Mouse (Mus musculus) stomach, embryonic 16.5 days (tissue): ENCODE measurements around the gene Arhgef28. TPM values are rescaled to one million over a fixed set of nuclear protein-coding genes. Genes with fewer than 3 reads are reported as not detected.

Source experiments
- ATAC-seq: fragments of 200-750 bp; cut with Nextera tagmentation; 2 replicates; pipeline ENCODE4 v1.8.0; 2017; ENCODE audit warnings: moderate number of reproducible peaks, moderate TSS enrichment; ENCODE audit not compliant: insufficient read depth, low FRiP score
- H3K27ac ChIP-seq: fragments of 300-500 bp; sonication (generic); 2 replicates; pipeline ENCODE4 v1.5.1; 2014; ENCODE audit warnings: low read length
- H3K27me3 ChIP-seq: fragments of 300-500 bp; sonication (generic); 2 replicates; pipeline ENCODE4 v1.6.1; 2014; ENCODE audit warnings: low read length, control low read depth, mixed read lengths; ENCODE audit not compliant: control insufficient read depth, insufficient read depth
- H3K36me3 ChIP-seq: fragments of 300-500 bp; sonication (generic); 2 replicates; pipeline ENCODE4 v1.6.1; 2014; ENCODE audit warnings: low read length; ENCODE audit not compliant: control insufficient read depth, insufficient read depth
- H3K4me1 ChIP-seq: fragments of 300-500 bp; sonication (generic); 2 replicates; pipeline ENCODE4 v1.6.1; 2014; ENCODE audit warnings: low read length, control low read depth, mixed read lengths; ENCODE audit not compliant: control insufficient read depth, insufficient read depth
- H3K4me2 ChIP-seq: fragments of 300-500 bp; sonication (generic); 2 replicates; pipeline ENCODE4 v1.6.1; 2014; ENCODE audit warnings: low read depth, low read length, mixed read lengths
- H3K4me3 ChIP-seq: fragments of 300-500 bp; sonication (generic); replicated peaks from 2 replicates; pipeline ENCODE4 v1.5.1; 2014; ENCODE audit warnings: mild to moderate bottlenecking, low read length
- H3K9ac ChIP-seq: fragments of 300-500 bp; sonication (generic); 2 replicates; pipeline ENCODE4 v1.6.1; 2014; ENCODE audit warnings: low read length
- H3K9me3 ChIP-seq: fragments of 300-500 bp; sonication (generic); replicated peaks from 2 replicates; pipeline ENCODE4 v1.6.1; 2016; ENCODE audit warnings: low read length, control low read depth; ENCODE audit not compliant: control insufficient read depth
- WGBS: fragments of 180-500 bp; shearing (Covaris S2); extraction: QIAGEN DNeasy Blood & Tissue Kit; methylation state at CpG from one replicate; pipeline ENCODE4 v1.1.7; 2014; 5-methylcytosine and 5-hydroxymethylcytosine counted together
- polyA plus RNA-seq: library from polyadenylated mRNA; unstranded; fragments of >200 nt; fragmentation: Nextera tagmentation; extraction: Ambion mirVana; gene quantifications from 2 replicates; pipeline ENCODE4 v1.2.1, GENCODE M21; 2015

The Arhgef28 gene
- polyA plus RNA-seq, 1 experiment from 2014 or later: 26.6 TPM

DNA sequence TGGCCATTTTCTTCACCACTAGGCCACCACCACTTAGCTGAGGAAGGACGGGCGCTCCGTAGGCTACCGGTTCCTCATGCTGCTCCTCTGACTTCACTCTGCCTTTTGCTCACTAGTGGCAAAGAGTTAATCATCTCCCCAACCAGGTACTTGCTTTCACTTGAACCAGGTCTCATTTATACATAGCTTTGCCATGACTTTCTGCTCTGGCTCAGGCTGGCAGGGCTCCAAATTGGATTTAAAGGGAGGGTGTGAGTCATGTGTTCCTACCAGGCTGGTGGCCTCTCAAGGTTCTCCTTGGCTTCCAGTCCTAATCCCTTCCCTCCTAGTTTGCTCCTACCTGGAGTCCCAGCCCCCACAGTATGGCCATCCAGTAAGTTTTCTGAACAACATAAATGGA lies 192.5 kb downstream of the Arhgef28 start:
- ATAC-seq: peak; percentile 60
- WGBS: 80% methylated on average over 4 of the region's 4 CpGs
- no peak overlapping the region for H3K4me2 ChIP-seq

DNA sequence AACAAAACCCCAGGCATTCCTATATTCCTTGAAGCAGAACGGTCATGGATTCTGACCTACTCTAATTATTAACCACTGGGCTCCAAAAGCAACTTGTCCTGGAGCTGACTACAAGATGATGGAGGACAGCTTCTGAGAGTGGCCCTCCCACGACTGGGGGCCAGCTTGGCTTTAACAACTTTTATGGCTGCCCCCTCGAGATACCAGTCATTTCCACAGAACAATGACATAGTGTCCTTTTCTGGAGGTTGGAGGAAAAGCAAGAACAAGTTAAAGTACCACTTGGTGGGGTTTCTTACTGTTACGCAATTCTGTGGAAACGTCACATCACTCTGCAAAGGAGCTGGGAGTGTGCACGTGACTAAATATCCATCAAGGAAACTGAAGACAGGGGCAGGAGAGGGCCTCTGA lies 194.3 kb downstream of the Arhgef28 start:
- no peaks in the 10 kb centered on the region for H3K9me3 ChIP-seq
- H3K27ac ChIP-seq: no peak overlapping the region
- peaks cover 14% of the 10 kb centered on the region for H3K4me1 ChIP-seq
- no peaks in the 10 kb centered on the region for H3K27me3 ChIP-seq
- H3K36me3 ChIP-seq: no peaks in the 10 kb centered on the region
- WGBS: 49% methylated on average over 6 of the region's 6 CpGs
- H3K9ac ChIP-seq: no peak overlapping the region
- H3K4me3 ChIP-seq: no peak overlapping the region
- H3K4me2 ChIP-seq: no peak overlapping the region
- ATAC-seq: no peak

More for the DNA sequence above, 192.5 kb downstream of the Arhgef28 start:
- Histone ChIP-seq H3K4me1 (peaks cover 16% of the 10 kb centered on the region), H3K9me3 (no peaks in the 10 kb centered on the region), H3K9ac (no peak overlapping the region), H3K4me3 (no peak overlapping the region), H3K36me3 (no peaks in the 10 kb centered on the region), H3K27ac (peak overlapping the region; percentile 72), H3K27me3 (no peaks in the 10 kb centered on the region)

DNA sequence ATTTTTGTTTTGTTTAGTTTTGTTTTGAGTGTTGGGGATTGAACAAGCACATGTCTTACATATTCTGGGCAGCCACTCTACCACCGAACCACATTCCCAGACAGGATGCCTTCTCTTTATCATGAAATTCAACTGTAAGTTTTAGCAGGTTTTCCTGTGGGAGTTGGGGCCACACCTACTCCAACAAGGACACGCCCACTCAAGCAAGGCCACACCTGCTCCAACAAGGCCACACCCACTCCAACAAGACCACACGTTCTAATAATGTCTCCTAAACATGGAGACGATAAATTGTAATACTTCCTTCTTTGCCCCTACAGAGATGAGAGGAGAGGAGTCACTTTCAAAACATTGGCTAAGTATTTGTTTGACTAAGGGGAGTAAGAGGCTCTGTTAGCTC lies 197.2 kb downstream of the Arhgef28 start:
- no peaks in the 10 kb centered on the region for H3K27me3 ChIP-seq
- WGBS: 50% methylated on average over 4 of the region's 4 CpGs
- no peaks in the 10 kb centered on the region for H3K9me3 ChIP-seq
- no peaks in the 10 kb centered on the region for H3K36me3 ChIP-seq
- no peak for ATAC-seq
- no peak overlapping the region for H3K4me2 ChIP-seq
- H3K4me3 ChIP-seq: no peak overlapping the region
- peaks cover 6% of the 10 kb centered on the region for H3K4me1 ChIP-seq
- no peak overlapping the region for H3K9ac ChIP-seq
- H3K27ac ChIP-seq: peak overlapping the region; percentile 79

DNA sequence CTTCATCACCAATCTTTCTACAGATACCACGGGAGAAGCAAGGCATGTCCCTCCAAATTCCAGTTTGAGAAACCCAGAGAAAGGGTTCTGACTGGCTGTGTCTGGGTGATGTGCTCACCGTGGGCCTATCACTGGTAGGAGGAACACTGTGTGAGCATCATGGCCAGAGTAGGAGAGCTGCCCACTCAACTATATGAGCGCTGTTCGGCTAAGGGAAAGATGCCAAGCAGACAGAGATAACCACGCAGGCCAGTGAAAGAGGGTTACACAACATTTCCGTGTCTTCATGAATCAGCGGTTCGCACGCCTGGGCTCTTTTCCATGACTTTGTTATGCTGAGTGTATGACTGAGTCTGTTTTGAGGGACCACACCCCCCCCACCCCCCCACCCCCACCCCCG lies 197.7 kb downstream of the Arhgef28 start:
- ATAC-seq: no peak
- peaks cover 6% of the 10 kb centered on the region for H3K4me1 ChIP-seq
- no peak overlapping the region; the same call in 1 of the 2 replicates for H3K27ac ChIP-seq
- no peak overlapping the region for H3K4me2 ChIP-seq
- H3K36me3 ChIP-seq: no peaks in the 10 kb centered on the region
- no peaks in the 10 kb centered on the region for H3K27me3 ChIP-seq
- H3K9ac ChIP-seq: no peak overlapping the region
- no peaks in the 10 kb centered on the region for H3K9me3 ChIP-seq
- 86% methylated on average over 10 of the region's 10 CpGs for WGBS
- H3K4me3 ChIP-seq: no peak overlapping the region

DNA sequence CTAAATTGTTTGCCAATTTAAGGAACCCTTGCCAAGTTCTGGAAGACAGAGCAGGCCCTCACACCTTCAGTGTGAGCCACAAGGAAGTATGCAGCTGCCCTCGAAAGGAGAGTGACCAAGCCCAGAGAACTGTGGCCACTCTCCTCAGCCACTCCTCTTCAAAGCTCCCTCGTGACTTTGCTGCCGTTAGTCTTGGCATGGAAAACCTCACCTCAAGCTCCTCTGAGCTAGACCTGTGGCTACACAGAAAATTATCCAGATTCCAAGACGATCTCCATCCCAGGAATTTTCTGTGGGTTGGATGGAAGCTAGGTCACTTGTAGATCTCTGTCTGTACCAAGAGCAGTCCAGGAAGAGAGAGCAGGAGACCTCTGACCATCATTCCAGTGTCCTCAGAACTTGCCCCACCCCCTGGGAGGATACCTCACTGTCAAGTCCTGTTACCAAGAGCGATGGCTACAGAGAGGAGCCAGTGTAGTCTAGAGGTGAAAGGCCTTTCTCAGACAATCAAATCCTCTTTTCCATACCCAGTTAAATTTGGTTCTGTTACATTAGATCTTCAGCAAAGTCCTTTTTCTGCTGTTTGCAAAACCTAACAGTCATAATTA lies 200.5 kb downstream of the Arhgef28 start:
- Histone ChIP-seq H3K9ac (no peak overlapping the region), H3K36me3 (no peaks in the 10 kb centered on the region), H3K27me3 (no peaks in the 10 kb centered on the region), H3K4me3 (no peak overlapping the region), H3K27ac (no peak overlapping the region), H3K4me2 (no peak overlapping the region), H3K4me1 (peaks cover 18% of the 10 kb centered on the region), H3K9me3 (no peaks in the 10 kb centered on the region)
- 72% methylated on average over 5 of the region's 5 CpGs for whole genome bisulfite sequencing
- ATAC-seq: no peak

DNA sequence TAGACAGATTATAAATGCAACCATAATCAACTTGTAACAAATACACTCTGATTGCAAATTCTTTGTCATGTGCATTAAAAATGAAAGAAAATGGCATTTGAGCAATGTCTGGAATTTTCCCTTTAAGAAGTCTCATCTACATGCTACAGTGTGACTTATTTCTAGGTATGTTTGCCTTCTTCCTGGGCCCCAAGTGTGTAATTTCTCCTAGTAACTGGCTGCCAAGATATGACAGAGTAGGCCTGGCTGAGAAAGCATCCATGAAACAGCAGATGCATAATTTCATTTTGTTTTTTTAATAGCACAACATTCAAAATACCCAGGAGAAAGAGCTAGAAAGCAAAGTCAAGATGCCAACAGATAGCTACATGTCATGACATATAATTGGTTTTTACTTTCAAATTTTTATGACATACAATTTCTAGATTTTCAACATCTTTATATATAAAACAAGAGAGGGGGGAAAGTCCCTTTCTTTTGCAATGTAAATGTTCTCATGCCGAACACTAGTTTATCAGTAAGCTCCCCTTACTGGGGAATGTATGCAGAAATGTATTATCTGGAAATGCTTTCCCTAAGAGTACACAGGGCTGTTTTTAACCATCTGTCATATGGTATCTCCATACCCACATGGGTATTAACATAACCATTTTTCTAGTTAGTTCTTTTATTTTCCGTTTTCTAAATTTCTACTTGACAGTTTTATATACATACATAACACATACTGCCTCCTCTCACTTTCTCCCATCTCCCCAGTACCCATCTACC lies 201.4 kb downstream of the Arhgef28 start:
- ATAC-seq: no peak
- WGBS: 47% methylated on average over 2 of the region's 2 CpGs

DNA sequence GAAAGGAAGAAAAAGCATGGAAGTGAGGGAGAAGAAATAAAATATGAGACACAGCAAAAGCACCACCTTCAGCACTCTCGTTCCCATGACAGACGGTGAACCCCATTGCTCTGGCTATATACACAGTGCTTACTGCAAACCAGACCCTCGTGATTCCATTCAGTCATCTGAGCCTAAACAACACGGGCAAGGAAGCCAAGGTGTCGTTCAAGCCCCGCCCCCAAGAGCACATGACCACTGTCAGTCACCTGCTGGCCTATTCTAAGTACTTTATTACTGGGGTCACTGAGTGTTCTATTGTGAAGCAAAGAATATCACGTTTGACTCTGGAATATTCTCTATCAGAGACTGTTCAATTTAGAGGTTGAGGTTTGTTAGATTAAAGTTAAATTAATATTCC lies 202.5 kb downstream of the Arhgef28 start:
- Histone ChIP-seq H3K27ac (no peak overlapping the region), H3K9ac (no peak overlapping the region), H3K4me3 (no peak overlapping the region), H3K4me2 (no peak overlapping the region), H3K36me3 (no peaks in the 10 kb centered on the region), H3K4me1 (peaks cover 18% of the 10 kb centered on the region), H3K27me3 (no peaks in the 10 kb centered on the region), H3K9me3 (no peaks in the 10 kb centered on the region)
- no peak for ATAC-seq
- 43% methylated on average over 7 of the region's 7 CpGs for WGBS

More for the DNA sequence above, 201.4 kb downstream of the Arhgef28 start:
- peaks cover 18% of the 10 kb centered on the region for H3K4me1 ChIP-seq
- H3K36me3 ChIP-seq: no peaks in the 10 kb centered on the region
- H3K9ac ChIP-seq: no peak overlapping the region
- H3K4me2 ChIP-seq: no peak overlapping the region
- no peaks in the 10 kb centered on the region for H3K9me3 ChIP-seq
- no peaks in the 10 kb centered on the region for H3K27me3 ChIP-seq
- no peak overlapping the region for H3K27ac ChIP-seq
- H3K4me3 ChIP-seq: no peak overlapping the region

DNA sequence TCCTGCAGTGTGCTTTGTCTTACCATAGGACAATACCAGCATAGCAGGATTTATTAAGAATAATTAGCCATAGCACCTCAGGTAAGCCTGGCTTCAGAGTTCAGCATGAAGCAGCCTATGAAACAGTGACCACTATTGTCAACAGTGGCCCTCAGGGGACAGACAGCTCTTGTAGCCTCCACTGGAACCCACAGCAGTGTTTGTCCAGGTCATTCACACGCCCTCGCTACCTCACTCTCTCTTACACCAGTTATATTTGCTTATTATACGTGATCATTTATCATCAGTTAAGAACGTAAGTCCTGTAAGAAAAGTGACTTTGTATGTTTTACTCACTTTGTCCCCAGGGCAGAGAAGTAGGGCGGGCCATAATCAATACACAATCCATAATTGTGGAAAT lies 203.6 kb downstream of the Arhgef28 start:
- no peak overlapping the region for H3K4me3 ChIP-seq
- no peaks in the 10 kb centered on the region for H3K9me3 ChIP-seq
- H3K9ac ChIP-seq: no peak overlapping the region
- H3K27ac ChIP-seq: no peak overlapping the region
- no peak overlapping the region for H3K4me2 ChIP-seq
- 0 out of 2 replicates have a peak, but pooled peaks have one; percentile 45 for ATAC-seq
- H3K4me1 ChIP-seq: peaks cover 18% of the 10 kb centered on the region
- WGBS: 65% methylated on average over 5 of the region's 5 CpGs
- no peaks in the 10 kb centered on the region for H3K36me3 ChIP-seq
- H3K27me3 ChIP-seq: no peaks in the 10 kb centered on the region

DNA sequence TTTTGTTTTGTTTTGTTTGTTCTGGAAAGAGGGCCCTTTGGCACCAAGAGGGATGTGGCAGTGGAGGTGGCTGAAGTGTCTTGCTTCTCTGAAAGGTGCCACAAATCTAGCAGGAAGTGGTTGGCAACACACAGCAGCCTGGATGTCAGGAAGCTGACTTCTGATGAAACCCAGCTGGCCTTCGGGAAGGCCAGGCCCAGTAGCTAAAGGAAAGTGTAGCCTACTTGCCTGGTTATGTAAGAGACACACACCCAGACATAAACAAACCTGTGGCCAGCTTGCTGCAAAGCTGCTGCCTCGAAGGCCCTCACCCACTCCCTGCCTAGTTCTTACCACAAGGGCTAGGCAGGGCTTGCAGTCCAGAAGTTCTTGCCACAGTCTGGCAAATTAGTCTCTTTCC lies 204.1 kb downstream of the Arhgef28 start:
- H3K4me2 ChIP-seq: no peak overlapping the region
- no peaks in the 10 kb centered on the region for H3K27me3 ChIP-seq
- no peak for ATAC-seq
- H3K4me3 ChIP-seq: no peak overlapping the region
- H3K36me3 ChIP-seq: no peaks in the 10 kb centered on the region
- peak overlapping the region; percentile 40; the same call in 1 of the 2 replicates for H3K9ac ChIP-seq
- 9% methylated on average over 2 of the region's 2 CpGs for WGBS
- H3K9me3 ChIP-seq: no peaks in the 10 kb centered on the region
- H3K4me1 ChIP-seq: peaks cover 18% of the 10 kb centered on the region
- no peak overlapping the region for H3K27ac ChIP-seq
